Mouse (Mus musculus) ES-E14 (cell line): ENCODE data around the gene Igfbp7.

Source experiments
- HCFC1 ChIP-seq: IDR thresholded peaks from 2 replicates; pipeline ENCODE4 v1.6.1; 2012; ENCODE audit warnings: low read length, inconsistent platforms, borderline replicate concordance; ENCODE audit not compliant: insufficient read depth
- MAFK ChIP-seq: IDR thresholded peaks from 2 replicates; pipeline ENCODE4 v1.6.1; 2014; ENCODE audit warnings: mild to moderate bottlenecking, low read depth, low read length, inconsistent platforms; ENCODE audit not compliant: insufficient read depth
- ZNF384 ChIP-seq: IDR thresholded peaks from 2 replicates; pipeline ENCODE4 v1.6.1; 2012; ENCODE audit warnings: low read depth, low read length, inconsistent platforms

- TF ChIP-seq HCFC1 (no peak), ZNF384 (no peak), MAFK (no peak)
Observed at GRCm38 (mm10) chr5:77367145-77367544, 40.7 kb downstream of the Igfbp7 start.
